Mouse (Mus musculus) spleen, adult 2 months (tissue): ENCODE measurements around the gene Lrp5.

Experiments
- CTCF ChIP-seq: fragments of 200-500 bp; IDR thresholded peaks from 2 replicates; pipeline ENCODE4 v1.5.1; 2011; ENCODE audit warnings: mild to moderate bottlenecking, inconsistent platforms; ENCODE audit not compliant: insufficient read depth, insufficient read length, insufficient replicate concordance; ENCODE audit errors: extremely low read depth
- POLR2A ChIP-seq: fragments of 200-500 bp; IDR thresholded peaks from 2 replicates; pipeline ENCODE4 v1.6.1; 2011; ENCODE audit warnings: low read depth, low read length, inconsistent platforms

DNA sequence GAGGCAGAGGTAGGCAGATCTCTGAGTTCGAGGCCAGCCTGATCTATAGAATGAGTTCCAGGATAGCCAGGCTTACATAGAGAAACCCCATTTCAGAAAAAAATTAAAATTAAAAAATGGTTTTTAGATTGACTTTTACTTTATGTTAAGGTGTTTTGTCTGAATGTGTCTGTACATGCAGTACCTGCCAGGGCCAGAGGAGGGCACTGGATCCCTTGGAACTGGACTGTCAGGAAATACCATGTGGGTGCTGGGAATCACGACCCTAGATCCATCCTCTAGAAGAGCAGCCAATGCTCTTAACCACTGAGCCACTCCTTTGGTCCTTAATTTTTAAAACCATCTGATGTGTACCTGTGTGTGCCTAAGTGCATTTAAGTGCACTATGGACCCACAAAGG is 67.0 kb downstream of the Lrp5 start:
- TF ChIP-seq POLR2A (no peak), CTCF (no peak)
